Mouse (Mus musculus): ENCODE measurements around the gene Clcn2. TPM values are rescaled to one million over a fixed set of nuclear protein-coding genes. Genes with fewer than 3 reads are reported as not detected.
A peak's percentile ranks its signal among the peaks of the same experiment; 100 is the strongest.

The Clcn2 gene
- 0.68 TPM in 1 of 3 replicates, not detected in the others for total RNA-seq (2017)

- peak; percentile 85 for ATAC-seq (replicated peaks; ENCODE audit: insufficient number of reproducible peaks, low FRiP score, low TSS enrichment, poor library complexity, severe bottlenecking)
Observed at GRCm38 (mm10) chr16:20717181-20717977, at the start of gene Clcn2, which contains the start of gene Polr2h. Gene Clcn2 (minus strand): TSS chr16:20717746. Gene Polr2h (plus strand): TSS chr16:20717665.

DNA sequence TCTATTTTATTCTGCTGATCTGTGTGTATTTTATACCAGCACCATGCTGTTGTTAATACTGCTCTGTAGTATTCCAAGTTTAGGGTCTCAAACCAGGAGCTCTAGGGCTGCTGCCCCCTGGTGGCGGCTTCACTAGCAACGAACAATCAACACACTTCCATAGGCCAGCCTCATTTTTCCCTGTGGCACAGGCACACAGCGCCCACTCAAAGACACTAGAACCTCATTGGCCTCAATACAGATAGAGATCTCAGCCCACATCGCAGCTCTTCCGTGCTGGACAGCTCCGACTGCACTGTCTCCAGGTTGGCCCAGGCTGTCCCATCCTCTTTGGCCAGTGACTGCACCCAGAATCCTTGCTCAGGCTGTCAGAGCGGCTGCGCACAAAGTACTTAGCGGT, 47.7 kb upstream of the Clcn2 start:
- ATAC-seq (replicated peaks; ENCODE audit: insufficient number of reproducible peaks, low FRiP score, low TSS enrichment, poor library complexity, severe bottlenecking) = 0 out of 2 replicates have a peak, but pooled peaks have one; percentile 27

GRCm38 (mm10) chr16:20761681-20762080, 44.1 kb upstream of the Clcn2 start:
- no peak for ATAC-seq (replicated peaks; ENCODE audit: insufficient number of reproducible peaks, low FRiP score, low TSS enrichment, poor library complexity, severe bottlenecking)

DNA sequence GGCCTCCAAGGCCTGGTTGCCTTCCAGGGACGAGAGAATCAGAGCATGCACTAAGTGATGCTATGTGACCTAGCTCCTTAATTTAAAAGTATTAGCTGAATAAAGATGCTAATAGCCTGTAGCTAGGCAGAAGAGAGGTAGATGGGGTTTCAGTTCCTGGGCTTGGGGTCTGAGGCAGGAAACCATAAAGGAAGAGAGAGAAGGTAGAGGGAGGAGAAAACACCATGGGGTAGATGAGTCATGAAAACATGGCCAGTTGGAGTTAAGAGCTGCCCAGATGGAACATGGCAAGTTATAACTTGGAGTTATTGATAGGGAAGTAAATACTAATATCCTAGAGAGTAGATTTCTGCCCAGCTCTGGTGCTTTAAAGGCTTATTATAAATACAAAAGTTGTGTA, 39.8 kb upstream of the Clcn2 start:
- no peak for ATAC-seq (replicated peaks; ENCODE audit: insufficient number of reproducible peaks, low FRiP score, low TSS enrichment, poor library complexity, severe bottlenecking)

- no peak for ATAC-seq (replicated peaks; ENCODE audit: insufficient number of reproducible peaks, low FRiP score, low TSS enrichment, poor library complexity, severe bottlenecking)
Observed at GRCm38 (mm10) chr16:20756052-20756451, 38.5 kb upstream of the Clcn2 start.

DNA sequence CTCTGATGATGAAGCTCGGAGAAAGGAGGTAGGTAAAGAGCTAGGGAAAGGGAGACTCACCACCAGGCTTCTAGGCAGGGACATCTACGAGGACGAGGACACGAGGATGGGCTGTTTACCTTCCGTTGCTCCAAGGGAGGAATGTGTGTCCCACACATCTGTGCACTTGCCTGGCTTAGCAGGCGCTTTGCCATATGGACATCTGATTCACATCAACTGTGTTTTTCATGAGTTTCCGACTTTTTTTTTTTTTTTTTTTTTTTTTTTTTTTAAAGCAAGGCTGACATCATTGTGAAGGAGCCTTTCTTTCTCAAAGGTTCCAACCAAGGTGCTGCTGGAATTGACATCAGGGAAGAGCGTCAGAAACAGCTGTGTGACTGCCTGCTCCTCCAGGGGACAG, 33.0 kb upstream of the Clcn2 start:
- no peak for ATAC-seq (replicated peaks; ENCODE audit: insufficient number of reproducible peaks, low FRiP score, low TSS enrichment, poor library complexity, severe bottlenecking)

GRCm38 (mm10) chr16:20746641-20747040, 29.1 kb upstream of the Clcn2 start:
- ATAC-seq (replicated peaks; ENCODE audit: insufficient number of reproducible peaks, low FRiP score, low TSS enrichment, poor library complexity, severe bottlenecking) = no peak

DNA sequence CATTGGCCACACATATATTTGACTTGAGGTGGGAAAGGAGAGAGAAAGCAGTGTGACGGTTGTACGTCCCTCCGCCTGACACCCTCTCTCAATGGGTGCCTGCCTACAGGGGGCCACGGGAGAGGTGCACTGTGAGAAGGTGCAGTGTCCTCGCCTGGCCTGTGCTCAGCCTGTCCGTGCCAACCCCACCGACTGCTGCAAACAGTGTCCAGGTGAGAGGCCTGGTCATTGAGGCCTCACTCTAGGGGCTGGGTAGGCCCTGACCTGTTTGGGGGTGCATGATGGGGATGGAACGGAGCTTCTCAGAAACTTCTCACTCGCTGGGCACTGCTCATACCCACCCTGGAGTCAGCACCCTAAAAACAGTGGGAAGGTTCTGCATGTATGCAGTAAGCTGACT, 22.3 kb upstream of the Clcn2 start:
- ATAC-seq (replicated peaks; ENCODE audit: insufficient number of reproducible peaks, low FRiP score, low TSS enrichment, poor library complexity, severe bottlenecking) = no peak

GRCm38 (mm10) chr16:20736823-20737222, 19.3 kb upstream of the Clcn2 start:
- no peak for ATAC-seq (replicated peaks; ENCODE audit: insufficient number of reproducible peaks, low FRiP score, low TSS enrichment, poor library complexity, severe bottlenecking)

DNA sequence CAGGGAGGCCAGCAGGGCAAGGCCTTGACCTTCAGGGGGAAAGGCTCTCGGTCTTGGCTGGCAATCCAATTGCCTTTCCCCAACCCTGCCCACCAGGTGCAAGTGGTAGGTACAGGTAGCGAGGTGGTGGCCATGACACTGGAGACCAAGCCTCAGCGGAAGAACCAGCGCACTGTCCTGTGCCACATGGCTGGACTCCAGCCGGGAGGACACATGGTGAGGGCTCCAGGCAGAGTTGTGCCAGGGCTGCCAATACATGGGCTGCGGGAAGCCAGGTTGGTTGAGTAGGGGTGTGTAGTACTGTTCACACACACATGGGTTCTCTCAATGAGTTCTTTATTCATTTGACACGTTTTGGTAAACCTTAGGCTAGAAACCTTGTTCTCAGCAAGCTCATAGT, 18.6 kb upstream of the Clcn2 start:
- ATAC-seq (replicated peaks; ENCODE audit: insufficient number of reproducible peaks, low FRiP score, low TSS enrichment, poor library complexity, severe bottlenecking) = no peak

GRCm38 (mm10) chr16:20735651-20736050, 18.1 kb upstream of the Clcn2 start:
- no peak for ATAC-seq (replicated peaks; ENCODE audit: insufficient number of reproducible peaks, low FRiP score, low TSS enrichment, poor library complexity, severe bottlenecking)

DNA sequence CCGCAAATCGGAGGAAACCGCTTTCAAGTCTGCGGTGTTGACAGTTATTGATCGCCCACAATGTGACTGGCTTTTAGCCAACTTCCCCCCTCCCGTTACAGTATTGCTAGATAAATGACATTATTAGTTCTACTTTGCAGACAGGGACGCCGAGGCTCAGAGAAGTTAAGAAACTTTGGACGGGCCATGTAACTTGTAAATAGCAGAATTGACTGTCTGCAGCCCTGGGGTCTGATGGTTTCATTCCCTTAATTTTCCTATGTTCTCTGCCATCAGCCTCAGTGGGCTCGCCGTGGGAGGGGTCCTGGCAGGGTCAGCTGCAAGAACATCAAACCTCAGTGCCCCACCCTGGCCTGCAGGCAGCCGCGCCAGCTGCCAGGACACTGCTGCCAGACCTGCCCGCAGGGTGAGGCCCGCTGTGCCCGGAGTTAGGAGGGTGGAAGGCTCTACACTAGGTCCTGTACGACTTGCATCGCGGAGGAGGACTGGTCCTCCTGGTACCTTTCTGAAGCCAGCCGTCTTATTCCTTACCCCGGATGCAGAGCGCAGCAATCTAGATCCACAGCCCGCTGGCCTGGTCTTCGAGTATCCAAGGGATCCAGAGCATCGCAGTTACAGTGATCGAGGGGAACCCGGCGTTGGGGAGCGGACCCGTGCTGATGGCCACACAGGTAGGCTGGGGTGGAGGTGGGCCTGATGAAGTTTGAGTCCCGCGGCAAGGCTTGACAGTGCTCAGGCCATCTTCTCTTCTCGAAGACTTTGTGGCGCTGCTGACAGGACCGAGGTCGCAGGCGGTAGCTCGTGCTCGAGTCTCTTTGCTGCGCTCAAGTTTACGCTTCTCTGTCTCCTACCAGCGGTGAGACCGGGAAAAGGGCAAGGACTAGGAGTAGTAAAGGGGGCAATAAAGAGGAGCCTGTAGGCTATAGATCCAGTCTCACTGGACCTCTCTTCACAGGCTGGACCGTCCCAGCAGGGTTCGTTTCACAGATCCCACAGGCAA, 16.5 kb upstream of the Clcn2 start, which contains the start of gene Thpo:
Thpo (minus strand) TSS at position 781 of the 1,000 bp plus-strand sequence.
- ATAC-seq (replicated peaks; ENCODE audit: insufficient number of reproducible peaks, low FRiP score, low TSS enrichment, poor library complexity, severe bottlenecking) = no peak

DNA sequence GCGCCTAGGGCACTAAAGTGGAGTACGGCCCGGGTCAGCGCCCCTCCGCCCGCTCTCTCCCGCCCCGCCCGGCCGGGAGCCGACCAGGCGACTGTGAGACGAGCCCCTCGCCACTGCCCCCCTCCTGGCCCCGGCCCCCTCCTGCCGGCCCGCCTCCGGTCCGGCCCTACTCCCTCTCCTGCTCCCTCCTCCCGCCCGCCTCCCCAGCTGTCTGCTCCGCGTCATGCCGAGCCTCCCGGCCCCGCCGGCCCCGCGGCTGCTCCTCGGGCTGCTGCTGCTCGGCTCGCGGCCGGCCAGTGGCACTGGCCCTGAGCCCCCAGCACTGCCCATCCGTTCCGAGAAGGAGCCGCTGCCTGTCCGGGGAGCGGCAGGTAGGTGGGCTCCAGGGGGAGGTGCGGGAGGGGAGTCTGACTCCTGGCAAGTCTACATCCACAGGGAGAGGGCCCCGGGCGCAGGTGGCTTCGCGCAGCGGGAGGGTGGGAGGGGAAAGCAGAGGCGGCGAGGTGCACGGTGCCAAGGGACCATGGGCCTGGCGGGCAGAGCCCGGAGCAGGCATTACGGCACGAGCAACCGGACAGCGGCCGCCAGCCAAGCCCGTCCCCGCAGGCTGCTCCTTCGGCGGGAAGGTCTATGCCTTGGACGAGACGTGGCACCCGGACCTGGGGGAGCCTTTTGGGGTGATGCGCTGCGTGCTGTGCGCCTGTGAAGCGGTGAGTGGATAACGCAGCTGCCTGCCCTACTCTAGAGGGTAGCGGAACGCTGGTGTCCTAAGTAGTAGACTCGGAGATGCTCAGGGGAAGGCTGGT, 15.6 kb upstream of the Clcn2 start, which contains the start of gene Chrd:
Chrd (plus strand) TSS at position 203 of the 806 bp plus-strand sequence.
- no peak for ATAC-seq (replicated peaks; ENCODE audit: insufficient number of reproducible peaks, low FRiP score, low TSS enrichment, poor library complexity, severe bottlenecking)

DNA sequence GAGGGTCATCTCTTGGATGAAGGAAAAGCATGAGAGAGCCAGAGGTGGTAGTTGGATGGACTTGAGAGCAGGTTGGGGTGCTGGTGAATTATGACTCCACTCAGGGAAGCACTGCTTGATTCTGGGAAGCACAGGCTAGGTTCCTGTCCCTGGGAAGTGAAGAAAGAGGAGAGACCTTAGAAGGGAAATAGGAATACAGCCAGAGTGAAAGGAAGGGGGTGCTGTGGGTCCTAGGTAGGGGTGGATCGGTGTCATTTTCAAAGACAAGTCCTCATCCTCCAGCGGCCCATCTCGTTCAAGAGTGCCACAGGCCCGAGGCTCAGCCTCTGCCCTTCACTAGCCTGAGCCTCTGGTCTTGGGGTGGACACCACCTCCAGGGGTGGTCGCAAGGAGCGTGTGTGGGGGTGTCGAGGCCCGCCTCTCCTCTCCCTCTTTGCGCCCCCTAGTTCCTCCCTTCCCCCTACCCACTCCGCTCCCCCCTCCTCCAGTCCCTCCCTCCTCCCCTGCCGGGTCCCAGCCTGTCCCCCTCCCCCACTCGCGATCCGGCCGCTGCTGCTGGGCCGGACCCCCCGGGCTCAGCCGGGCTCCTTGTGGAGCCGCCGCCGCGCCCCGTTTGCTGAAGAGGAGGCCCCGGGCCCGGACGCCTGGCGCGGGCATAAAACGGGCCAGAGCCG, 14.8 kb upstream of the Clcn2 start:
- no peak for ATAC-seq (replicated peaks; ENCODE audit: insufficient number of reproducible peaks, low FRiP score, low TSS enrichment, poor library complexity, severe bottlenecking)

DNA sequence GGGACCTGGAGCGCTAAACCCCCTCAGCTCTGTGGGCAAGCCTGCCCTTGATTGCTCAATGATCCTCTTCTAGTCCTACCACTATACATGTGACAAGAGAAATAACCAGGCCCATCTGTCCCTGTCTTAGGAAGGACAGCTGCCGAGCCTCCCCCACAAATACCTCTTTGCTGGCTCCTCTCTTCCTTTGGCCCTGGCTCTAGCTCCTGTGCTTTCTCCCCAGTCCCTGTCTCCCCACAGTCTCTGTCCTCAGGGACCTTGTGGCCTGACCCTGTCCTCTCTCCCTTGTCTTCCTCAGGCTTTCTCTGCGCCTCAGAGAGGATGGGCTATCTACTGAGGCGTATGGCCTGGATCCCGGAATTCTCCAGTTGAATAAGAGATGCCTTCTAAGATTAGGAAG, 14.1 kb upstream of the Clcn2 start:
- no peak for ATAC-seq (replicated peaks; ENCODE audit: insufficient number of reproducible peaks, low FRiP score, low TSS enrichment, poor library complexity, severe bottlenecking)

DNA sequence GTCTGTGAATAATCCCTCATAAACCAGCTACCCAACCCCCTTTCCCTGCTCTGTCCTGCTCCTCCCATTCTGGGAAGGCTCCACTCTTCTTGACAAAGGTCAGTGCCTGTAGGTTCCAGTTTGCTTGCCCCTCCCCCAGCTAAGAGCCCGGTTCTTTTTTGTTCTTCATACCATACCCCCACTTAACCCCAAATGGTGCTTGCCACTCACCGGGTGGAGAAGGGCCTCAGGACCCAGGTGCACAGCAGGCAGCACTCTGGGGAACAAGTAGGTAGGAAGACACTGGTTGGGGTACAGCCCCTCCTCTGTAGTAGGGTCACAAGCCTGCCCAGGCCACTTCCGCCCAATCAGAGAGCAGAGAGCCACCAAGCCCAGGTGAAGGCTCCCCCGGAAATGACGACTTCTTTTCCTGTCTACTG, 12.8 kb upstream of the Clcn2 start:
- ATAC-seq (replicated peaks; ENCODE audit: insufficient number of reproducible peaks, low FRiP score, low TSS enrichment, poor library complexity, severe bottlenecking) = no peak

- no peak for ATAC-seq (replicated peaks; ENCODE audit: insufficient number of reproducible peaks, low FRiP score, low TSS enrichment, poor library complexity, severe bottlenecking)
Observed at GRCm38 (mm10) chr16:20726384-20726783, 8.8 kb upstream of the Clcn2 start.

GRCm38 (mm10) chr16:20725750-20726149, 8.2 kb upstream of the Clcn2 start:
- no peak for ATAC-seq (replicated peaks; ENCODE audit: insufficient number of reproducible peaks, low FRiP score, low TSS enrichment, poor library complexity, severe bottlenecking)
